Mouse (Mus musculus) right cerebral cortex, postnatal 25 days (tissue): ENCODE measurements around the gene Cmtm2b.
"Not testable (repeated sequence)": the region's sequence is repeated elsewhere in the genome, so short reads cannot be mapped to it uniquely, and the experiment has no call there.

Experiments used
- DNase-seq: peaks from one replicate; pipeline ENCODE4 v3.0.0; 2022

Gene Cmtm2b

GRCm38 (mm10) chr8:104321930-104322329 lies at the start of gene Cmtm2b:
TSS of gene Cmtm2b (plus strand) at chr8:104322230.
- DNase-seq, result not testable (repeated sequence)

GRCm38 (mm10) chr8:104293081-104293480 lies 28.9 kb upstream of the Cmtm2b start, which contains the start of gene Cmtm2a:
TSS of gene Cmtm2a (minus strand) at chr8:104293181.
- DNase-seq, result not testable (repeated sequence)

- DNase-seq, result no peak
Observed at GRCm38 (mm10) chr8:104294396-104294795, 27.6 kb upstream of the Cmtm2b start.

- not testable (repeated sequence) for DNase-seq
Observed at GRCm38 (mm10) chr8:104301577-104301976, 20.5 kb upstream of the Cmtm2b start.

GRCm38 (mm10) chr8:104302536-104302935 lies 19.5 kb upstream of the Cmtm2b start:
- not testable (repeated sequence) for DNase-seq

- no peak for DNase-seq
Observed at GRCm38 (mm10) chr8:104304962-104305361, 17.1 kb upstream of the Cmtm2b start.

GRCm38 (mm10) chr8:104308341-104308740 lies 13.7 kb upstream of the Cmtm2b start:
- not testable (repeated sequence) for DNase-seq

- not testable (repeated sequence) for DNase-seq
Observed at GRCm38 (mm10) chr8:104309441-104310155, 12.4 kb upstream of the Cmtm2b start, which contains the start of the genes Gm45711 and Cmtm1. TSS of gene Gm45711 (minus strand) at chr8:104310081. TSS of gene Cmtm1 (minus strand) at chr8:104310145.

- DNase-seq, result not testable (repeated sequence)
Observed at GRCm38 (mm10) chr8:104312023-104312422, 10.0 kb upstream of the Cmtm2b start.

GRCm38 (mm10) chr8:104313311-104313710 lies 8.7 kb upstream of the Cmtm2b start:
- no peak for DNase-seq

- DNase-seq, result not testable (repeated sequence)
Observed at GRCm38 (mm10) chr8:104321267-104321666, 763 bp upstream of the Cmtm2b start, which contains the start of gene Gm11020. TSS of gene Gm11020 (plus strand) at chr8:104321567.

GRCm38 (mm10) chr8:104332665-104333631 lies 10.9 kb downstream of the Cmtm2b start:
- no peak for DNase-seq

GRCm38 (mm10) chr8:104333786-104334185 lies 11.8 kb downstream of the Cmtm2b start:
- DNase-seq, result no peak

- DNase-seq, result no peak
Observed at GRCm38 (mm10) chr8:104334196-104334595, 12.2 kb downstream of the Cmtm2b start.

- DNase-seq, result no peak
Observed at GRCm38 (mm10) chr8:104336806-104337205, 14.8 kb downstream of the Cmtm2b start.

- DNase-seq, result no peak
Observed at GRCm38 (mm10) chr8:104337890-104338289, 15.9 kb downstream of the Cmtm2b start.

- DNase-seq, result no peak
Observed at GRCm38 (mm10) chr8:104339229-104339982, 17.4 kb downstream of the Cmtm2b start, which contains the start of gene Cmtm3. TSS of gene Cmtm3 (plus strand) at chr8:104339410.

- DNase-seq, result no peak
Observed at GRCm38 (mm10) chr8:104339983-104340232, 17.9 kb downstream of the Cmtm2b start.

GRCm38 (mm10) chr8:104340233-104341105 lies 18.4 kb downstream of the Cmtm2b start:
- DNase-seq, result peak; percentile 66

- peak; percentile 17 for DNase-seq
Observed at GRCm38 (mm10) chr8:104341106-104341561, 19.1 kb downstream of the Cmtm2b start.

GRCm38 (mm10) chr8:104341678-104342077 lies 19.6 kb downstream of the Cmtm2b start:
- DNase-seq, result no peak

- DNase-seq, result no peak
Observed at GRCm38 (mm10) chr8:104342426-104342825, 20.4 kb downstream of the Cmtm2b start.
